Mouse (Mus musculus): ENCODE data around the gene Slc13a1. TPM values are rescaled to one million over a fixed set of nuclear protein-coding genes. Genes with fewer than 3 reads are reported as not detected.
"Not testable (repeated sequence)": the region's sequence is repeated elsewhere in the genome, so short reads cannot be mapped to it uniquely, and the experiment has no call there.

Gene Slc13a1
- total RNA-seq (2012; rRNA removed): 0.09 and 0.11 TPM in 2 replicates

DNA sequence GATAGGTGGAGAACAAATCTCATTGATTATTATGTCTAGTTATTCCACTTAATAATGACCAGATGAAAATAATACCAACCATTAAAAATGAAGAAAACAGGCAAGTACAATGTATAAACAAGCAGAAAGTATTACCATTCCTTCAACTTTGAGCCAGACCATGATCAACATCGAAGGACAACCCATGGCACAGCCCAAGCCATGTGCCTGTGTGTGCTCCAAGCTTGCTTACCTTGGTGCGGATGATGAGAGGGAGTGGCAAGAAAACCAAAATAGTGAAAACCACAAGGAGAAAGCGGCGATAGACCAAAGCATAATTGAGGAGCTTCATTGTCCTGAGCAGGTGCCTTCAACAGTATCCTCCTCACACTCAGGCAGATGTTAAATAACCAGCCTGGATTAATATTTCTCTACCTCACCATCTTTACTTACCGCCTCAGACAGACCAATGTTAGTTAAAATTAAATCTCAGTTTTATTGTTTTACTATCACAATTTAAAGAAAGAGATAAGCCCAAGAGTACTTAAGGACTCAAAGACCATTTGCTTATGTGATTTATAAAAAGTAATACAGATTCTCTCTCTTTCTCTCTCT lies at the start of gene Slc13a1:
Gene Slc13a1, minus strand, starts transcription at position 359 of the 594 bp plus-strand sequence.
- no peak within 1 kb of the TSS for H3K9ac ChIP-seq (ENCODE audit: insufficient read depth, low read depth, low read length, poor library complexity, severe bottlenecking)
- H3K9me3 ChIP-seq (ENCODE audit: control insufficient read depth, insufficient read depth, low read depth, low read length): no peaks in the 10 kb centered on the region
- no peaks in the 10 kb centered on the region for H3K36me3 ChIP-seq (ENCODE audit: control insufficient read depth, insufficient read depth, low read length, poor library complexity, severe bottlenecking)
- no peaks in the 10 kb centered on the region for H3K4me1 ChIP-seq (ENCODE audit: control insufficient read depth in 2 of 2, insufficient read depth in 2 of 2, low read length in 2 of 2, poor library complexity in 1 of 2)
- in situ Hi-C loops (cut with MboI; ENCODE audit: low sequenced_read_pairs in 2 of 2, unreplicated experiment in 2 of 2): no loop called here
- no peak within 1 kb of the TSS for H3K27ac ChIP-seq (ENCODE audit: insufficient read depth, low read depth, low read length, poor library complexity, severe bottlenecking)
- no peak for DNase-seq (ENCODE audit: low read depth, low spot score)
- TF ChIP-seq MAFK (IDR thresholded peaks at IDR 0.05; ENCODE audit: insufficient read depth, low read depth, low read length): no peak
- TF ChIP-seq HCFC1 (IDR thresholded peaks at IDR 0.05; ENCODE audit: borderline replicate concordance, insufficient read depth, low read length): no peak
- no peak for TF ChIP-seq CHD2 (IDR thresholded peaks at IDR 0.05; ENCODE audit: low read depth, low read length)
- no peak for TF ChIP-seq ZC3H11A (IDR thresholded peaks at IDR 0.05; ENCODE audit: borderline replicate concordance, low read depth, low read length)
- no peak for TF ChIP-seq ZNF384 (IDR thresholded peaks at IDR 0.05; ENCODE audit: low read depth, low read length)
- H3K4me3 ChIP-seq (ENCODE audit: insufficient read depth in 1 of 2, low read depth in 1 of 2, low read length in 2 of 2, poor library complexity in 1 of 2, severe bottlenecking in 1 of 2): no peak within 1 kb of the TSS

DNA sequence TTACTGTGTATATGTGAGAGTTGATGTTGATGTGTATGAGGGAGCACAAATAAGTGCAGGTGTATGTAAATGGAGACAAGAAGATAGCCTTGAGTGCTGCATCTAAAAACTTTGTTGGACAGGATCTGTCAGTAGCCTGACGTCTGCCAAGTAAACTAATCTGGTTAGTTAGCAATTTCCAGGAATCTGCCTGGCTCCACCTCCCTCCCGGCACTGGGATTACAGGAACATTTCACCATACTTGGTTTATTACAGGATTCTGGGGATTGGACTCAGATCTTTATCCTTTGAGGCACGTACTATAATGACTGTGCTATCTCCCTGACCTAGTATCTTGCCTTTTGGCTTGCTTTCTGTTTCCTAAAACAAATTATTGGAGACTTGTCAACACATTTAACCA lies 40.0 kb upstream of the Slc13a1 start:
- H3K36me3 ChIP-seq (ENCODE audit: control insufficient read depth, insufficient read depth, low read length, poor library complexity, severe bottlenecking): no peaks in the 10 kb centered on the region
- in situ Hi-C loops (cut with MboI; ENCODE audit: low sequenced_read_pairs in 2 of 2, unreplicated experiment in 2 of 2): no loop called here

DNA sequence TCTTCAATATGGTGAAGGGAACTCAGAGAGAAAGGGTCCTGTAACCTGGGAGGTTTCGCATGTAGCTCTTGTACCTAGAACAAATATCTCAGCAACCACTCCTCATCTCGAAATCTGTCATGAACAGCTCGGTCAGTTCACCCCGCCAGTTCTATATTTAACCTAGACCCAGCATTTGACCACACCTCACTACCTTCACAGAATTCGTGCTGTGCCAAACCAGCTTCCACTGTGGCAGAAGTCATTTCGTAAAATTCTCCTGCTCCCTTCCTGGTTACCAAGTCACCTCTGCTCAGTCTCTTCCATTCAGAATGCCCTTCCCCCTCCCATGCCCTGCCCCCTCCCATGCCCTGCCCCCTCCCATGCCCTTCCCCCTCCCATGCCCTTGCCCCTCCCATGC lies 34.3 kb upstream of the Slc13a1 start:
- TF ChIP-seq MAFK (IDR thresholded peaks at IDR 0.05; ENCODE audit: insufficient read depth, low read depth, low read length) (no peak), HCFC1 (IDR thresholded peaks at IDR 0.05; ENCODE audit: borderline replicate concordance, insufficient read depth, low read length) (no peak), ZC3H11A (IDR thresholded peaks at IDR 0.05; ENCODE audit: borderline replicate concordance, low read depth, low read length) (no peak)
- Histone ChIP-seq H3K4me1 (ENCODE audit: control insufficient read depth in 2 of 2, insufficient read depth in 2 of 2, low read length in 2 of 2, poor library complexity in 1 of 2) (no peaks in the 10 kb centered on the region), H3K27ac (ENCODE audit: insufficient read depth, low read depth, low read length, poor library complexity, severe bottlenecking) (no peak overlapping the region), H3K4me3 (ENCODE audit: insufficient read depth in 1 of 2, low read depth in 1 of 2, low read length in 2 of 2, poor library complexity in 1 of 2, severe bottlenecking in 1 of 2) (no peak overlapping the region), H3K9ac (ENCODE audit: insufficient read depth, low read depth, low read length, poor library complexity, severe bottlenecking) (no peak overlapping the region), H3K9me3 (ENCODE audit: control insufficient read depth, insufficient read depth, low read depth, low read length) (no peaks in the 10 kb centered on the region), H3K36me3 (ENCODE audit: control insufficient read depth, insufficient read depth, low read length, poor library complexity, severe bottlenecking) (no peaks in the 10 kb centered on the region; the same call in 1 of the 2 replicates)
- in situ Hi-C loops (cut with MboI; ENCODE audit: low sequenced_read_pairs in 2 of 2, unreplicated experiment in 2 of 2): no loop called here
- DNase-seq (ENCODE audit: low read depth, low spot score): no peak

More for the DNA sequence above, 40.0 kb upstream of the Slc13a1 start:
- no peak for TF ChIP-seq CHD2 (IDR thresholded peaks at IDR 0.05; ENCODE audit: low read depth, low read length)
- TF ChIP-seq MAFK (IDR thresholded peaks at IDR 0.05; ENCODE audit: insufficient read depth, low read depth, low read length): no peak
- no peak for TF ChIP-seq HCFC1 (IDR thresholded peaks at IDR 0.05; ENCODE audit: borderline replicate concordance, insufficient read depth, low read length)
- no peak for TF ChIP-seq ZNF384 (IDR thresholded peaks at IDR 0.05; ENCODE audit: low read depth, low read length)
- TF ChIP-seq ZC3H11A (IDR thresholded peaks at IDR 0.05; ENCODE audit: borderline replicate concordance, low read depth, low read length): no peak
- Histone ChIP-seq H3K4me1 (ENCODE audit: control insufficient read depth in 2 of 2, insufficient read depth in 2 of 2, low read length in 2 of 2, poor library complexity in 1 of 2) (no peaks in the 10 kb centered on the region), H3K9ac (ENCODE audit: insufficient read depth, low read depth, low read length, poor library complexity, severe bottlenecking) (no peak overlapping the region), H3K4me3 (ENCODE audit: insufficient read depth in 1 of 2, low read depth in 1 of 2, low read length in 2 of 2, poor library complexity in 1 of 2, severe bottlenecking in 1 of 2) (no peak overlapping the region), H3K9me3 (ENCODE audit: control insufficient read depth, insufficient read depth, low read depth, low read length) (no peaks in the 10 kb centered on the region), H3K27ac (ENCODE audit: insufficient read depth, low read depth, low read length, poor library complexity, severe bottlenecking) (no peak overlapping the region)
- no peak for DNase-seq (ENCODE audit: low read depth, low spot score)

DNA sequence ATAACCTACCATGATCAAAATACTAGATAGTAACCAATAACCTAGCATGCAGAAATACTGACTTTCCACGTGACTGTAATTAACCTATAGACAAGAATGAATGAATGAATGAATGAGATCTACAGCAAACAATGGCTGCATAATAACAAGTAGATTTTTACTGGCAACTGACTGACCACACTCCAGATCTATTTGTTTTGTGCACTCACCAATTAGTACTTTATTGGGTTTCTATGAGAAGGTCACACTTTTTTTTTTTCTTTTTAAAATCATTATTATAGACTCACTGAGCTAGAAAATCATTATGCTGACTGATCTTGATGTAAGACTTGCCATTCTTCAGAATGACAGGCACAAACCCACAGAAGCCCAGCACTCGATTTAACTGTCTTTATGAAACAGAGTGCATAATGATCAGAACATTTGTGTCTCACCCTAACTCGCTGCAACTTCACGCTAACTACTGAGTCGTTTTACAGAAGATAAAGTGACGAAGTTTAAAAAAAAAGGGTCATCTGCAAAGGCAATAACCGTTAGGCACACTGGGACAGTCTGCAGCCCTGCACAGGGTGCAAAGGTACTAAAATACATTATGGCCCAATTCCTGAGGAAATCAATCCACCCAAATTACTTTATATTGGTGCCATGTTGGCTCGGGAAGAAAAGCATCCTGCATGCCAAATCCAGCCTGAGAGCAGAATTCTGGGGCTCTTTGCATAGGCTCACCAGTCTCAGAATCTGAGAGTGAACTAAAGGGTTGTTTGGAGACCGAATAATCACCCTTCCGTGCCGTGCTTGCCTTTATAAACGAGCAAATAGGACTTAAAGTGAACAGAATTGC lies 33.0 kb upstream of the Slc13a1 start:
- in situ Hi-C loops (cut with MboI; ENCODE audit: low sequenced_read_pairs in 2 of 2, unreplicated experiment in 2 of 2): no loop called here
- no peaks in the 10 kb centered on the region for H3K4me1 ChIP-seq (ENCODE audit: control insufficient read depth in 2 of 2, insufficient read depth in 2 of 2, low read length in 2 of 2, poor library complexity in 1 of 2)
- no peak overlapping the region for H3K9ac ChIP-seq (ENCODE audit: insufficient read depth, low read depth, low read length, poor library complexity, severe bottlenecking)
- H3K9me3 ChIP-seq (ENCODE audit: control insufficient read depth, insufficient read depth, low read depth, low read length): no peaks in the 10 kb centered on the region
- no peak for TF ChIP-seq HCFC1 (IDR thresholded peaks at IDR 0.05; ENCODE audit: borderline replicate concordance, insufficient read depth, low read length)
- TF ChIP-seq CHD2 (IDR thresholded peaks at IDR 0.05; ENCODE audit: low read depth, low read length): no peak
- no peak for TF ChIP-seq ZC3H11A (IDR thresholded peaks at IDR 0.05; ENCODE audit: borderline replicate concordance, low read depth, low read length)
- no peak for TF ChIP-seq MAFK (IDR thresholded peaks at IDR 0.05; ENCODE audit: insufficient read depth, low read depth, low read length)
- no peak for TF ChIP-seq ZNF384 (IDR thresholded peaks at IDR 0.05; ENCODE audit: low read depth, low read length)
- DNase-seq (ENCODE audit: low read depth, low spot score): no peak
- no peaks in the 10 kb centered on the region; the same call in 1 of the 2 replicates for H3K36me3 ChIP-seq (ENCODE audit: control insufficient read depth, insufficient read depth, low read length, poor library complexity, severe bottlenecking)
- no peak overlapping the region for H3K27ac ChIP-seq (ENCODE audit: insufficient read depth, low read depth, low read length, poor library complexity, severe bottlenecking)
- H3K4me3 ChIP-seq (ENCODE audit: insufficient read depth in 1 of 2, low read depth in 1 of 2, low read length in 2 of 2, poor library complexity in 1 of 2, severe bottlenecking in 1 of 2): no peak overlapping the region

DNA sequence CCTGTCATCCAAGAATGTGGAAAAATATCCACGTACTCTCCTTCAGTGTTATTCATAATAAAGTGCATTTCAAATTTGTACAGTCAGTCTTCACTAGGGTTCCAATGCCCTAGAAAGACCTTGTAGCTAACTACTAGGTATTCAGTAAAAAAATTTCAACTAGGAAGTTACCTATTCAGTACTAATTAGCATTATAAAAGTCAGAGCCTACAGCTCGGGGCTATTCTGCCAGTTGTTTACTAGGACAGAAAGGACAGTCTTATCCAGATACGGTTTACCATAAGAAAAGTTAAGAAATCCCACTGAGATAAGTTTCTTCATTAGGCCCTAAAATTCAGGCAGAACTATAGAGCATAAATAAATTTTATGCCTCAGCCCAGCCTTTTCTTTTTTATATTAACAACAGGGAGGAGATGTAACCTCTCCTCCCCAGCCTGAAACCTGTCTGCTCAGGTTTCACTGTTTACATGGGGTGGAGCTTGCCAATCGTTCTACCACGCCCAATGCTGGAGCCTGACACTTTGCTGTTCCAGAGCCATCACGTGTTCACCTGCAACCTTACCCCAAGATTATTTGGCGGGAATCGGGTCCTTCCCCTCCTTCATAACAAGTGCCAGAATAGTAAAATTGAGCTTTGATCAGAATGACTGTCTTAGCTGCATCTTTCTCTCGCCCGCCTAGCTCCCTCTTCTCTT lies 29.8 kb upstream of the Slc13a1 start:
- H3K4me3 ChIP-seq (ENCODE audit: insufficient read depth in 1 of 2, low read depth in 1 of 2, low read length in 2 of 2, poor library complexity in 1 of 2, severe bottlenecking in 1 of 2); H3K36me3 ChIP-seq (ENCODE audit: control insufficient read depth, insufficient read depth, low read length, poor library complexity, severe bottlenecking); DNase-seq (ENCODE audit: low read depth, low spot score); H3K9ac ChIP-seq (ENCODE audit: insufficient read depth, low read depth, low read length, poor library complexity, severe bottlenecking); H3K27ac ChIP-seq (ENCODE audit: insufficient read depth, low read depth, low read length, poor library complexity, severe bottlenecking); H3K4me1 ChIP-seq (ENCODE audit: control insufficient read depth in 2 of 2, insufficient read depth in 2 of 2, low read length in 2 of 2, poor library complexity in 1 of 2); in situ Hi-C loops (cut with MboI; ENCODE audit: low sequenced_read_pairs in 2 of 2, unreplicated experiment in 2 of 2); H3K9me3 ChIP-seq (ENCODE audit: control insufficient read depth, insufficient read depth, low read depth, low read length): not testable (repeated sequence)
